Mouse (Mus musculus) hindbrain, embryonic 13.5 days (tissue): ENCODE measurements around the gene Nudt3. TPM values are rescaled to one million over a fixed set of nuclear protein-coding genes. Genes with fewer than 3 reads are reported as not detected.

Experiments used
- ATAC-seq: fragments of 200-750 bp; cut with Nextera tagmentation; 2 replicates; pipeline ENCODE4 v1.8.0; 2017; ENCODE audit warnings: moderate TSS enrichment; ENCODE audit not compliant: low FRiP score
- H3K27ac ChIP-seq: fragments of 300-500 bp; sonication (generic); 2 replicates; pipeline ENCODE4 v1.5.1; 2015; ENCODE audit warnings: inconsistent platforms, mild to moderate bottlenecking, moderate library complexity
- H3K27me3 ChIP-seq: fragments of 300-500 bp; sonication (generic); 2 replicates; pipeline ENCODE4 v1.6.1; 2015; ENCODE audit warnings: mild to moderate bottlenecking, inconsistent platforms
- H3K36me3 ChIP-seq: fragments of 300-500 bp; sonication (generic); 2 replicates; pipeline ENCODE4 v1.6.1; 2015; ENCODE audit warnings: mild to moderate bottlenecking, inconsistent platforms
- H3K4me1 ChIP-seq: fragments of 300-500 bp; sonication (generic); replicated peaks from 2 replicates; pipeline ENCODE4 v1.6.1; 2015; ENCODE audit warnings: inconsistent platforms
- H3K4me2 ChIP-seq: fragments of 300-500 bp; sonication (generic); 2 replicates; pipeline ENCODE4 v1.6.1; 2015; ENCODE audit warnings: inconsistent platforms, mild to moderate bottlenecking, moderate library complexity
- H3K4me3 ChIP-seq: fragments of 300-500 bp; sonication (generic); 2 replicates; pipeline ENCODE4 v1.5.1; 2015; ENCODE audit warnings: mild to moderate bottlenecking, inconsistent platforms
- H3K9ac ChIP-seq: fragments of 300-500 bp; sonication (generic); 2 replicates; pipeline ENCODE4 v1.6.1; 2015; ENCODE audit warnings: mild to moderate bottlenecking, inconsistent platforms
- H3K9me3 ChIP-seq: fragments of 300-500 bp; sonication (generic); 2 replicates; pipeline ENCODE4 v1.6.1; 2016; ENCODE audit warnings: inconsistent platforms
- WGBS: fragments of 180-500 bp; shearing (Covaris S2); methylation state at CpG from one replicate; pipeline ENCODE4 v1.1.7; 2015; 5-methylcytosine and 5-hydroxymethylcytosine counted together
- polyA plus RNA-seq: library from polyadenylated mRNA; unstranded; fragments of >200 nt; fragmentation: Nextera tagmentation; extraction: Ambion mirVana; gene quantifications from 2 replicates; pipeline ENCODE4 v1.2.1, GENCODE M21; 2015

Nudt3 gene
- polyA plus RNA-seq: 225 and 235 TPM in 2 replicates

DNA sequence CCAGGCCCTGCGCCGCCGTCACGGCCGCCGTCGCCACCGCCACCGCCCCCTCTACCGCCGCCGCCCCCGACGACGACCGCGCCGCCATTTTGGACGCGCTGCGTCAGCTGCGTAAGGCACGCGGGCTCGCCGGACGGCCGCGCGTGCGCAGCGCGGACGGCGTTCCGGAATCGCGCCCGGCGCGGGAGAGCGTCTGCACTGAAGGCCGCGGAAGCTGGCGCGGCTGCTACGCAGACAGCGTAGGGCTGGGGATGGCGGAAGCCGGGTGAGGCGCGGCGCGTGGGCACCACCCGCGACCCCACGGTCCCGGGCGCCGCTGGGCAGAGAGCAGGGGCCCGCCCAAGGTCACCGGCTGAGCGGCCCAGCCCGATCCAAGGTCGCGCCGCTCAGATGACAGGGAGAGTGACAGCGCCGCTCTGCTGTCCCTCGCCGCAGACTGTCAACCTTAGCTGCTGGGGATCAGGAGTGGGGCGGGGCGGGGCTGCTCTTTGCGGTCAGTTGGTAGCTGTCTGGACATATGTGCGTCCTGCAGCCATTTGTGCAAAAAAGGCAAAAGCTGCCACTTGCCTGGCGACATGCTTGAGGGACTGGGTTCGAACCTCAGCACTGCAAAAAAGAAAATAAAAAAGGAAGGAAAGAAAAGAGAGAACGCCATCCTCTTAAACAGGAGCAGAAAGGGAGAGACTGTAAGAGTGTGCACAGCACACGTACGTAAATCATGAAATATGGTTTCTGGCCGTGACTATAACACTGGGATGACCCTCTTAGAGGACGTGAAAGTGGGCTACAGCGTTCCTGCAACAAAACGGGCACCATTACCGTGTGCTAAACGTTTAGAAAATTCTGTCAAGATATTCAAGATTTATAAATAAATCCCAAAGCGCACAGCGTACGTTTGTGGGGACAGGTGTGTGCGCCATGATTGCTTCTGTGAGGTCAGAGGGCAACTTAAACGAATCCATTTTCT is at the start of gene Nudt3:
Nudt3 (minus strand) TSS at position 136 of the 967 bp plus-strand sequence.
- WGBS: 8% methylated on average over 91 of the region's 91 CpGs
- H3K4me1 ChIP-seq: peaks cover 39% of the 10 kb centered on the region
- H3K9me3 ChIP-seq: no peaks in the 10 kb centered on the region
- peak within 1 kb of the TSS; percentile 99 for H3K9ac ChIP-seq
- ATAC-seq: peak; percentile 89
- H3K27me3 ChIP-seq: no peaks in the 10 kb centered on the region
- H3K4me2 ChIP-seq: peak within 1 kb of the TSS; percentile 86
- peak within 1 kb of the TSS; percentile 99 for H3K27ac ChIP-seq
- H3K36me3 ChIP-seq: peaks cover 3% of the 10 kb centered on the region; the same call in 1 of the 2 replicates
- peak within 1 kb of the TSS; percentile 94 for H3K4me3 ChIP-seq

DNA sequence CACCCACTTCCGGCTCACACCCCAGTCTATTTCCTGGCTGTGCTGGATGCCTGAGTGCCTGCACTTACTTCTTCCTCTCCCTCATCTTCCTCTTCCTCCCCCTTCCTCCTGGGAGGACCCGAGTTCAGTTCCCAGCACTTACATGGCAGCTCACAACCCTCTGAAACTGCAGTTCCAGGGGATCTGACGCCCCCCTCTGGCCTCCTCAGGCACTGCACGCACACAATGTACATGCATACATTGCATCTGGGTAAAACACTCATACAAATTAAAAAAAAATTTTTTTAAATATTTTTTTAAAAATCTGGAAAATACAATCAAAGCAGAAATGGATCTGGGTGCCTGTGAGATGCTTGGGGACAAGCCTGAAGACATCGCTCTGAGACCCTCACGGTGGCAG is 48.4 kb upstream of the Nudt3 start:
- H3K4me1 ChIP-seq: peaks cover 8% of the 10 kb centered on the region; the same call in 1 of the 2 replicates
- H3K36me3 ChIP-seq: no peaks in the 10 kb centered on the region
- WGBS: 77% methylated on average over 6 of the region's 6 CpGs
- no peak overlapping the region for H3K27ac ChIP-seq
- H3K9me3 ChIP-seq: no peaks in the 10 kb centered on the region
- ATAC-seq: no peak
- H3K27me3 ChIP-seq: no peaks in the 10 kb centered on the region
- no peak overlapping the region for H3K9ac ChIP-seq
- H3K4me2 ChIP-seq: no peak overlapping the region
- H3K4me3 ChIP-seq: no peak overlapping the region

GRCm38 (mm10) chr17:27658767-27659166 is 35.5 kb upstream of the Nudt3 start:
- Histone ChIP-seq H3K36me3 (no peaks in the 10 kb centered on the region), H3K9me3 (no peaks in the 10 kb centered on the region), H3K9ac (no peak overlapping the region), H3K27ac (no peak overlapping the region), H3K27me3 (peaks cover 16% of the 10 kb centered on the region), H3K4me2 (no peak overlapping the region), H3K4me1 (peaks cover 28% of the 10 kb centered on the region), H3K4me3 (no peak overlapping the region)
- no peak for ATAC-seq
- WGBS: 79% methylated on average over 7 of the region's 7 CpGs

- 70% methylated on average over 8 of the region's 8 CpGs for WGBS
- no peaks in the 10 kb centered on the region for H3K9me3 ChIP-seq
- peaks cover 28% of the 10 kb centered on the region for H3K4me1 ChIP-seq
- no peak overlapping the region for H3K27ac ChIP-seq
- H3K27me3 ChIP-seq: peaks cover 21% of the 10 kb centered on the region
- no peaks in the 10 kb centered on the region for H3K36me3 ChIP-seq
- ATAC-seq: no peak
- no peak overlapping the region for H3K4me3 ChIP-seq
- peak overlapping the region; percentile 76; the same call in 1 of the 2 replicates for H3K4me2 ChIP-seq
- H3K9ac ChIP-seq: no peak overlapping the region; the same call in 1 of the 2 replicates
These were observed 33.8 kb upstream of the Nudt3 start for GRCm38 (mm10) chr17:27657123-27657522.

DNA sequence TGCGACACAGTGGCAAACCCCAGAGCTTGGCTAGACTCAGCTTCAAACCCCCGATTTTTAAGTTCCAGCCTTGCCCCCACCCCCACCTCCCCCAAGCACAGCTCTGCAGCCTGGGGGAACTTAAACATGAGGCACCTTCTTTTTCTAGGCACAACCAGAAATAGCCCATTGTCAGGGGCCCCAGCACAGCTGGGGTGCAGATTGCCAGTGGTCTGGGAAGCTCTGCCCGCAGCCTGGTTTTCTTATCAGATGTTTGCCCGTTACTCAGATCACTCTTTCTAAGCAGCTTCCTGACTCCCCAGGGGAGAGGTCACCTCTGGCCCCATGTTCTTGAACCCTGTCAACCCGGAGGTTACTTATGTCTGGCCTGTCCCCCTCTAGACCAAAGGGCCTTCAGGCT is 33.1 kb upstream of the Nudt3 start:
- 18% methylated on average over 5 of the region's 5 CpGs for WGBS
- peak overlapping the region; percentile 76 for H3K4me2 ChIP-seq
- no peak; the same call in 1 of the 2 replicates for ATAC-seq
- H3K36me3 ChIP-seq: no peaks in the 10 kb centered on the region
- no peaks in the 10 kb centered on the region for H3K9me3 ChIP-seq
- 0 out of 2 replicates have a peak overlapping the region, but pooled peaks have one; percentile 80 for H3K27ac ChIP-seq
- peak overlapping the region; percentile 64 for H3K4me3 ChIP-seq
- H3K4me1 ChIP-seq: peaks cover 30% of the 10 kb centered on the region
- peaks cover 21% of the 10 kb centered on the region for H3K27me3 ChIP-seq
- H3K9ac ChIP-seq: peak overlapping the region; percentile 78

DNA sequence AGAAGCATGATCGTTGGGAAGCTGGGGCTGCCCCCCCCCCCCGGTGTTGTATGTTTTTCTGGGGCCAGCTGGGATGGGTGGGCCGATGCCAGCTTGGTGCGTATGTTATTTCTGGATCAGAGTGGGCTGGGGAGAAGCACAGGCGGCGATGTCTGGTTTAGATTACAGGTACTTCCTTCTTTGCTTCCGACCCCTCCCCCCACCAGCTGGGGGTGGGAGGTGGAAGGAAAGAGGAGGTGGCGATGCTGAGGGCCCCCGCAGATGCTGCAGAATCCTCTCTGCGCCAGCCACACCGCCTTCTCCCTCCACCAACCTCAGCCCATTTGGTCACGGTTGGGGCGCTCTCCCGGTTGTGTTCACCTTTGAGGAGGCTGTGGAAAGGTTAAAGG is 32.7 kb upstream of the Nudt3 start:
- Histone ChIP-seq H3K9me3 (no peaks in the 10 kb centered on the region), H3K36me3 (no peaks in the 10 kb centered on the region), H3K4me2 (peak overlapping the region; percentile 76), H3K4me1 (peaks cover 30% of the 10 kb centered on the region), H3K4me3 (peak overlapping the region; percentile 64), H3K9ac (peak overlapping the region; percentile 78), H3K27me3 (peaks cover 21% of the 10 kb centered on the region), H3K27ac (peak overlapping the region; percentile 80; the same call in 1 of the 2 replicates)
- peak; percentile 40 for ATAC-seq
- 4% methylated on average over 13 of the region's 14 CpGs for WGBS

DNA sequence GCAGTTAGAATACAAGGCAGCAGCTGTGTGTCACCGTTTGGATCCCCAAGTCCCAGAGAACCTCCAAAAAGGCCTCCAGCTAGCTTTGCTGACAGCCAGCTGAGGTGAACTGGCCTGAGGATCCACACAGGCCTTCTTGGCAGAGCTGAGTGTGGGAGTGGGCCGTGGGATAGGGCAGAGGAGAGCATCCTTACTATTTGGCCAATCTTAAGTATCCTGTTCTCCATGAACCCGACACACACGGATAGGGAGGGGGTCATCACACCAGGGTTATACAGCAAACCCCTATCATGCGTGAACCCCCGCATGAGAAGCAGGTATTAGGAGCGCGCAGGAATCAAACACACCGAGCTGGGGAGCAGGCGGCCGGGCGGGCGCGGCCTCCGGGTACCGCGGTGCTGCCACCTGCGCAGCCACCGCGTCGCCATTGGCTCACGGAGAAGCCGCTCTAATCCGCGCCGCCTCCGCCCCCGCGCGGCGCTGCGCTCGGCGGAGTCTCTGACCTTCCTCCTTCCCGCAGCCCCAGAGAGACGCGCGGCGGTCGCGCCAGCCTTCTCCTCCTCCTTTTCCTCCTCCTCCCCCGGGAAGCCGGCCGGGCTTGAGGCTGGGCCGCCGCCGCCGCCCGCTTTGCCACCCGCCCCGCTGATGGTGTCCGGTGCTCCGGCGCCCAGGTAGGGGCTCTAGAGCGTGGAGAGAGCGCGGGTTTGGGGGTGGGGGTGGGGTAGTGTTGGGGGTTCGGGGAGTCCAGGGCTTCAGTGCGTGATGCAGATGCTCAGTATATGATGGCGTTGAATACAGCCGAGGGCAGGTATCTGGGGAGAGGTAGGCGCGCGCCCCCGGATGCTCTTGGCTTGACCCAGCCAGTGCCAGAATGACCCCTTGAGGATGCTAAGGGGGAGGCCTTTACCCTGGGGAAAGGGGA is 32.1 kb upstream of the Nudt3 start, which contains the start of gene Pacsin1:
Pacsin1 (plus strand) TSS at position 421 of the 922 bp plus-strand sequence.
- WGBS: 1% methylated on average over 59 of the region's 65 CpGs
- Histone ChIP-seq H3K27me3 (peaks cover 21% of the 10 kb centered on the region), H3K4me3 (peak within 1 kb of the TSS; percentile 64), H3K27ac (peak within 1 kb of the TSS; percentile 80), H3K9ac (peak within 1 kb of the TSS; percentile 78), H3K9me3 (no peaks in the 10 kb centered on the region), H3K4me2 (peak within 1 kb of the TSS; percentile 76), H3K36me3 (no peaks in the 10 kb centered on the region), H3K4me1 (peaks cover 30% of the 10 kb centered on the region)
- ATAC-seq: peak; percentile 89

DNA sequence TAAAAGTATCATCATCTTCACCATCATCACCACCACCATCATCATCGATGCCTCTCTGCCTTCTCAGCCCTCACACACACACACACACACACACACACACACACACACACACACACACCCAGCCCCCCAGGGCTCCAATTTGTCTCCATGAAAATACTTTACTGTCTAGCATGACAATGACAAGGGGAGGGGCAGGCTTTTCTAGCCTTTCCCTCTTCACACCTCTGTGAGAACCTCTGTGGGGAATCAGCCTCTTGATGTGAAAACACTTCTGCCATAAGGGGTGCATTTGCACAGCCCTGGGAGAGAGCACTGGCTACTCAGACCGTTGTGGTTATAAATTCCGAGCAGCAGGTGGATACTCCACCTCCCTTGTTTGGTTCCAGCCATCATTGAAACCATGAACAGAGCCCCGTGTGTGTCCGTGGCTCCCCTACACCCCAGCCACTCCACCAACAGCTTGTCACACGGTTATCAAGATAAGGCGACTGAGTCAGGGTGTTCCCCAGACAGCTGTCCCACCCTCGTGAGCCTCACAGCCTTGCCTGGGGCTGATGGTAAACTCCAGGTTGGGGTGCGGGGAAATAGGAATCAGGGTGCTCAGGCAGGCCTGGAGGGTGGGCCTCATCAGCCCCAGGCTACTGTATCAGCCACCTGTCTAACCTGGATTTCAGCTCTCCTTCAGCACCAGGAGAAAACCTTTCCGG is 30.1 kb upstream of the Nudt3 start:
- no peak for ATAC-seq
- Histone ChIP-seq H3K9ac (no peak overlapping the region), H3K27me3 (peaks cover 21% of the 10 kb centered on the region), H3K36me3 (no peaks in the 10 kb centered on the region), H3K4me2 (no peak overlapping the region), H3K4me1 (peaks cover 30% of the 10 kb centered on the region), H3K4me3 (no peak overlapping the region), H3K27ac (no peak overlapping the region), H3K9me3 (no peaks in the 10 kb centered on the region)
- WGBS: 71% methylated on average over 10 of the region's 10 CpGs

- peaks cover 21% of the 10 kb centered on the region for H3K27me3 ChIP-seq
- 86% methylated on average over 23 of the region's 23 CpGs for WGBS
- no peak overlapping the region for H3K27ac ChIP-seq
- peaks cover 28% of the 10 kb centered on the region for H3K4me1 ChIP-seq
- ATAC-seq: no peak
- H3K4me2 ChIP-seq: no peak overlapping the region
- no peaks in the 10 kb centered on the region for H3K9me3 ChIP-seq
- no peaks in the 10 kb centered on the region for H3K36me3 ChIP-seq
- peak overlapping the region; percentile 56; the same call in 1 of the 2 replicates for H3K9ac ChIP-seq
- H3K4me3 ChIP-seq: no peak overlapping the region
These were observed 28.9 kb upstream of the Nudt3 start for GRCm38 (mm10) chr17:27652046-27652790.

DNA sequence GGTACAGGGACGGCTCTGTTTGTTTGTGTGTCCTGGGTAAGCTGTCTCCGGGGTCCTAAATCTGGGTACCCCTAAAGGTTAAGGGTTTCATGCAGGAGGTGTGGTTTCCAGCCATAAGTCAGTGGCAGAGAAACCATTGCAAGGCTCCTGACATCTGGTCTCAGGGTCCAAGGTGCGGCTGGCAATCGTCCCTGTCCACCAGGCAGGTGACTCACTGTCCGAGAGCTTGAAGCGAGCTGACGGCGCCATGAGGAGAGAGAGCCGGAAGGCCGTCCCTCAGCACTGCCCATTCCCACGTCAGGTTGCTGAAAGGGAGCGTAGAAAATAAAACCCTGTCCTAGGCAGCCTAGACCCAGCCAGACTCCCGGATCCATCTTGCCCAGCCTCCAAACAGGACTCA is 27.3 kb upstream of the Nudt3 start:
- H3K27me3 ChIP-seq: peaks cover 11% of the 10 kb centered on the region
- ATAC-seq: no peak
- H3K27ac ChIP-seq: no peak overlapping the region
- H3K36me3 ChIP-seq: no peaks in the 10 kb centered on the region
- H3K9ac ChIP-seq: no peak overlapping the region
- H3K9me3 ChIP-seq: no peaks in the 10 kb centered on the region
- WGBS: 83% methylated on average over 13 of the region's 13 CpGs
- no peak overlapping the region for H3K4me3 ChIP-seq
- no peak overlapping the region for H3K4me2 ChIP-seq
- H3K4me1 ChIP-seq: peaks cover 12% of the 10 kb centered on the region

- H3K4me3 ChIP-seq: no peak overlapping the region
- H3K9me3 ChIP-seq: no peaks in the 10 kb centered on the region
- no peak overlapping the region for H3K4me2 ChIP-seq
- peaks cover 11% of the 10 kb centered on the region for H3K27me3 ChIP-seq
- no peak overlapping the region for H3K27ac ChIP-seq
- ATAC-seq: no peak
- no peak overlapping the region for H3K9ac ChIP-seq
- H3K36me3 ChIP-seq: no peaks in the 10 kb centered on the region
- WGBS: 15% methylated on average over 12 of the region's 12 CpGs
- H3K4me1 ChIP-seq: peaks cover 7% of the 10 kb centered on the region
These were observed 26.9 kb upstream of the Nudt3 start for GRCm38 (mm10) chr17:27650160-27650559.
